Mouse (Mus musculus) gastrocnemius, postnatal 25 days (tissue): ENCODE results near the gene Hipk1. TPM values are rescaled to one million over a fixed set of nuclear protein-coding genes. Genes with fewer than 3 reads are reported as not detected.
A peak's percentile ranks its signal among the peaks of the same experiment; 100 is the strongest.
"Not testable (repeated sequence)": the region's sequence is repeated elsewhere in the genome, so short reads cannot be mapped to it uniquely, and the experiment has no call there.

Experiments
- DNase-seq: peaks from one replicate; pipeline ENCODE4 v3.0.0; 2022
- total RNA-seq, 2 experiments: library from RNA; stranded (reverse); gene quantifications; 1 replicate in 1 of 2; 2 replicates in 1 of 2; pipeline ENCODE4 v1.2.3; 2021

Hipk1 gene
- total RNA-seq, 2 experiments from 2014 or later = 53.5 to 56.8 TPM

DNA sequence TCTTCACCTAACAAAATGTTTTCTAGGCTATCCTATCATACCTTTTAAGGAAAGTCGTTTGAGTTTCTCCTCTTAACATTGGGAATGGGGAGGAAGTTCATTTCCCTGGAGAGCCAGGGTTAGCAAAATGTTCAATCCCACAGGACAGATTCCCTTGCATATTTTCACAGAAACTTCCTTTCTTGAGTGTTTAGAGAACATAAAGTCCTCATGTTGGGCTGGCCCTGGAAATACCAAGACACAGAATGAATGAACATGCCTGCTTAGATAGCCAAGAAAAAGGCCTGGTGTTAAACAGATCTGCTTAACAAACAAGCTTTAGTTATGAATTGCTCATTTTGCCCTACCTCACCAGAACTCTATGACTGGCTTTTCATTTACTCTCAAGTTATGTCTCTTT, 1.2 kb upstream of the Hipk1 start:
- DNase-seq = peak; percentile 20

DNA sequence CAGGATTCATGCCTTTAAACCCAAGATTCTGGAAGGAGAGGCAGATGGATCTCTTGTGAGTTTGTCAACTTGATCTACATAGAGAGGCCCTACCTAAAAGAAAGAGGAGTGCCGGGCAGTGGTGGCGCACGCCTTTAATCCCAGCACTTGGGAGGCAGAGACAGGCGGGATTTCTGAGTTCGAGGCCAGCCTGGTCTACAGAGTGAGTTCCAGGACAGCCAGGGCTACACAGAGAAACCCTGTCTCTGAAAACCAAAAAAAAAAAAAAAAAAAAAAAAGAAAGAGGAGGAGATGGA, 696 bp upstream of the Hipk1 start:
- DNase-seq = not testable (repeated sequence)

- no peak for DNase-seq
Measured at GRCm38 (mm10) chr3:103790346-103791145, 817 bp downstream of the Hipk1 start.

DNA sequence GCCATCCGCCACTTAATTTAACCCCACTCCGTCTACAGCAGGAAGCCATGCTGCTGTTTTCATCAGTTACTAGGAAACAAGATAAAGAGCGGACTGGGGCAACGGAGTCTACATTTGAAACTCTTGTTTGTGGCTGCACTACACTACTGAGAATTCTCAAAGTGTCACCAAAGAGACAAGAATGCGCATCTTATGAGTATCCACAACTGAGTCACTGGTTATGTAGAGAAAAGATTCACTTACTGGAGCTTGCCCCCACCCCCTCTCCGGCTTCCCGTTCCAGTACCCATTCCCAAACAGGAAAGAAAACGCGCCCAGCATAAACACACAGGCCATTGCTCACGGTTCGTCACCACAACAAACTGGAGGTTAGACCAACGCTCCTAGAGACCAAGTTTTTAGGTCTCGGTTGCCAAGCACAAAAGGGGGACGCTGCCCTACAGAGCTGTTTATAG, 1.4 kb downstream of the Hipk1 start:
- DNase-seq = peak; percentile 21

DNA sequence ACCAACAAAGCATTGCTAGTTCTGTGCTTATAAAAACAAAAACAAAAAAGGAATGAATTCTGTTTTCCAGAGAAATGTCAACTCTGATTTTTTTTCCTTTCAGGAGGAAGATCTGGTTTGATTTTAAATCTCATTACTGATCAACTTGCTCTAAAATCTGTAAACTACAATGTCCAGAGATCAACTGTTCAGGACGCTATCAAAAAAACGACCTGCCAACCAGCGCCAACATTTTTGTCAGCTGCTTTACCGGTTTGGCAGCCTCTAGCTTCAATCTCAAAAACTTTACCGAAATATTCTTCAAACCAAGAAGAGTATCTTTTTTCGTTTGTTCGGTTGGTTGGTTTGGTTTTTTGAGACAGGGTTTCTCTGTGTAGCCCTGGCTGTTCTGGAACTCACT, 2.3 kb downstream of the Hipk1 start:
- no peak for DNase-seq

DNA sequence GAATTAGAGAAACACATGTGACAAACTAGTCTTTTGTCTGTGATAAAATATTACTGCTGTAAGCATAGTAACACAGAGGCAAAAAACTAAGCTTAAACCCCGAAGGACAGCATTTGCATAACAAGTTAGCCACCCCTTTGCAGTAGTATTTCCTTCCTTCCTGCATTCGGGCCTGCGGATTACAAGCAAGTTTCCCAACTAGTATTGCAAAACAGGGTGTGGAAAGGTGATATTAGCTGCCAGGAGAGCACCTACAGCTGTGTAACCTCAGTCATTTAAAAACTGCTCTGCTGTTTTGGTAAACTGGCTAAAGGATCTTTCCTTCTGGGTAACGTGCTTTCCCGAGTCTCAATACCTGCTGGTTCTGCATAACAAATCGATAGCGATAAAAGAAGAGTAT, 4.1 kb downstream of the Hipk1 start:
- no peak for DNase-seq

GRCm38 (mm10) chr3:103782844-103783609, 8.3 kb downstream of the Hipk1 start:
- DNase-seq = no peak

DNA sequence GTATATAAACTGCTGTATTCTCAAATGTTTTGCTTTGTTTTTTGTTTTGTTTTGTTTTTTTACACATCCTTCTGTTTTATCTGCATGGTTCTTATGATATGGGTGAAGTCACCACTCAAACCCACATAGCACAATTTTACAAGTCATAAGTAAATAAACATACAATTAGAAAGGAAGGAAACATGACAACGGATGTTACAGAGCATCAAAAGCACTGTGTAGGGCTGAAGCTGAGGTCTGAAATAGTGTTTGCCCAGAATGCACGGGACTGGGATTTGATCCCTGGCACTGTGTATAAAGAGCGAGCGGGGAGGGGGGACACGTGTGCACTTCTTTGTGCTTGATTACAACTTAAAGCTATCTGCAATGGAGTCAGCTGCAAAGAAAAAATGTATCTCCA, 10.6 kb downstream of the Hipk1 start:
- no peak for DNase-seq

- no peak for DNase-seq
Measured at GRCm38 (mm10) chr3:103780271-103780670, 11.1 kb downstream of the Hipk1 start.

DNA sequence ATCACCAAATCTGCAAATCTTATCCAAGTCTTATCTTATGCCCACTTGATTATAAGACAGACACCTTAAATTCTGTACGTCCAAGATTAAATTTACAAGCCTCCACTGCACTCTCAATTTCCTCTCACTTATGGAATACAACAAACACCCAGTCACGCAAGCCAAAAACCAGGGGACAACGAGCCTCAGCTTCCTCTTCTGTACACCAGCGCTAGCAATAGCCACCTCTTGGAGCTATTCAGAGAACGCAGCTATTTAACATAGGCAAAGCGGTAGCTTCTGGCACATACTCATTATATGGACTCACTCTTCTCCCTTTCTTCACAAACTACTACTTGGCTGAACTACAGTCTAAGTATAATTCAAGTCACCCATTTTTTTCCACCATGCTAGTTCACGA, 12.2 kb downstream of the Hipk1 start:
- DNase-seq = no peak

DNA sequence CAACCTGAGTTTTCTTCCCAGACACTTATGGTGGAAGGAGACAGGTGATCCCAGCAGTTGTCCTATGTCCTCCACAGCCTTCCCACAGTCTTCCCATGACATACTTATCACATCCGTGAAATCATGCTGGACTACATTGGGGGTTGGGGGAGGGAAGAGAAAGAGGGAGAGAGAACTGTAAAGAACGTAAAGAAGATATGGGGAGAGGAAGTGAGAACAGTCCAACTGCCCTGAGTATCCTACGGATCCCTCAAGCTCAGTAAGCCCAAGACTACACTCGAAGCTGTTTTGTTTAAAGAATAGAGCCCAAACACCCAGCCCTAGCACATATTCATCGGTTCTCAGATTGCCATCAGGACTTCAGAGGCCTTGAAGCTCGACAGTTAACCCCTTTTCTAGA, 12.7 kb downstream of the Hipk1 start:
- DNase-seq = no peak

GRCm38 (mm10) chr3:103777940-103778339, 13.4 kb downstream of the Hipk1 start:
- no peak for DNase-seq

DNA sequence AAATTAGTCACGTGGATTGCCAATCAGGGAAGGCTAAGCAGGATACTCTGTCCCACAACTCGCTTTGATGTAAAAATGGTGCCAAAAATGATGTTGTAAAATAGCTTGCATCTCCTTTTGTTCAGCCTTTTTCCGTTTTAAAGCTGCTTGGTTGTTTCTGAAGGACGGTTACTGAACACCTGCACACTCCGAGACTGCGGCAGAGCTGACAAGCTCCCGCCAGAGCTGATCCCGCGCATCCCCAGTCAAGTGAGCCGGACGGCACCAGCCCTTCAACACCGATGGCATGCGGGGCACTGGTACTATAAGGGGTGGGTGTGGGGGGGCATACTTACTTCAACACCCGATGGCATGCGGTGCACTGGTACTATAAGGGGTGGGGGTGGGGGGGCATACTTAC, 17.4 kb downstream of the Hipk1 start:
- DNase-seq = no peak

GRCm38 (mm10) chr3:103773508-103773907, 17.9 kb downstream of the Hipk1 start:
- no peak for DNase-seq

DNA sequence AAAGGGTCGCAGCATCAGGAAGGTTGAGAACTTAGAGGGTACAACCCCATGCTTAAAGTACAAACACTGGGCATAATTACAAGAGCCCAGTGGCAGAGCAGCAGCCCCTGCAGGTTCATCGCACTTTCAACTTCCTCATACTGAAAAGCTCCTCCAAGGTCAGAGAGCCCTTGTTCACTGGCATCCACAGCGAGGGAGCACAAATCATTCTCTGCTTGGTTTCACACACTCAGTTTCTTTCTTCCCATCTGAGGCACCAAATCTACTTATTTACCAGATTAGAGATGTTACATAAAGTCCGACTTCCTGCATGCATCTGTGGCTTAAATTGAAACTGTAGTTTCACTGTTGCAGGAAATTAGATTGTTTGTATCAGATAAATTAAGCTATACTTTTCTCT, 18.5 kb downstream of the Hipk1 start:
- no peak for DNase-seq

DNA sequence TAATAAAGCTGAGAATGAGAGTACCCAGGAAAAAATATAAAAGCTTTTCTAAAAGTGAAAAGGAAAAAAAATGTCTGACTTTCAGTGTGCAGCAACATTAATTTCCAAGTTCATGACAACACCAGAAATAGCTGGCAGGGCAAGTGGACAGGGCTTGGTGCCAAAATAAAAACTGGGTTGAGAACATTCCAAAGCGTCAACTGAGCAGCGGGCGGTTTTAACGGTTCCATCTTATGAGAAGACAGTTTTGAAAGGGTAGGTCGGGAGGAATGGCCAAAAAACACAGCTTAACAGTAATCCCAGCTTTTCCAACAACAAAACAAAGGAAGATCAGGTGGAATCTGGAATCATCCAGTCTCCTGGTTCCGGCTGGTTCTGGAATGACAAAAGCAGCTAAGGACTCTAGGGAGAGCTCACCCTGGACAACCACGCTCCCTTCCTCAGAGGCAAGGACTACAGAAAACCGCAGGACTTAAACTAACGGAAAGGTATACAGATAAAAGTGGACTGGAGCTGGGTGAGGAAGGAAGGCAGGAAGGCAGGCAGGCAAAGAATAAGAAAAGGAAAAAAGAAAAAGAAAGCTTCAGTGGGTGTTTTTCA, 19.7 kb downstream of the Hipk1 start:
- peak; percentile 72 for DNase-seq

DNA sequence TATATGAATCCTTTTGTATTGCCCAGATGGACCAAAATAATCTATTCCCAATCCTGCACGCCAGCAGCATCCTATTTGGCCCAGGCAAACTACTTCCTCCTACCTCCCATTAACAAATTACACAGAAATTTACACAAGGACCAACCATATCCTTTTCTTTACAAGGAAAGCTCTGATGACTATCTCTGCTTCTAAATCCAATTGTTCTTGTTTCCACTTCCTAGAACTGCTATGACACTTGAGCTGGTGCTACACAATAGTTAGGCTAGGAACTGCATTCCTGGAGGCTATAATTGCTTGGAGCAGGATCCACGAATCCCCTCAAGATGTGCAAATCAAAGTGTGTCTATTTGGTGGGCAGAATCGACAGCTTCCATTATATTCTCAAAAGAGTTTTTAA, 24.6 kb downstream of the Hipk1 start:
- no peak for DNase-seq

DNA sequence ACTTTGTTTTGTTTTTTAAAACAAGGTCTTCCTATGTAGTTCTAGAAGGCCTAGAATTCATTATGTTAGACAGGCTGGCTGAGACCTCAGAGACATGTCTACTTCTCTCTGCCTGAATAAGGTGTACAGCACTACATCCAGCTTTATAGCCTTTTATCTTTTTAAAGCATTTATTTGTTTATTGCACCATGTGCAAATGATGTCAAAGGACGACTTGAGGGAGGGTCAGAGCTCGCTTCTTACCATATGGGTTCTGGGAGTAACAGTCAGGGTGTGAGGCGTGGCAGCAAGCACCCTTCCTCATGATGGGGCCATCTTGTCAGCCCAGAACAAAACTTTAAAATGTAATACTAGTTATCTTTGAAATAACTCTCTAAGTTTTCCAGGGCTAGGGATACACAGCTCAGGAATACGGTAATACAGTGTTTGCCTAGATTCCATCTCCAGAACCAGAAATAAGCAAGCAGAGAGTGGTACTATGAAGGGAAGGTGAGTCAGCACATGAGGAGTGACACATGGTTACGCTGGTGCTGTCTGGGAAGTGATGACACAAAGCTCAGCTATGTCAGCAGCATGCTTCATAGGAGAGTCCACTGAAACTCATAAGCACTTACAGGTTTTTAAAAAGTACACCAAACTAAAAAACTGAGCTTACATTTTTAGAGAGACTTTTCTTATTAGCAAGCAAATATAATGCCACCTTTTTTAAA, 31.9 kb downstream of the Hipk1 start:
- no peak for DNase-seq

- DNase-seq = no peak
Measured at GRCm38 (mm10) chr3:103758456-103758855, 32.9 kb downstream of the Hipk1 start.

GRCm38 (mm10) chr3:103756920-103757319, 34.4 kb downstream of the Hipk1 start:
- DNase-seq = no peak

DNA sequence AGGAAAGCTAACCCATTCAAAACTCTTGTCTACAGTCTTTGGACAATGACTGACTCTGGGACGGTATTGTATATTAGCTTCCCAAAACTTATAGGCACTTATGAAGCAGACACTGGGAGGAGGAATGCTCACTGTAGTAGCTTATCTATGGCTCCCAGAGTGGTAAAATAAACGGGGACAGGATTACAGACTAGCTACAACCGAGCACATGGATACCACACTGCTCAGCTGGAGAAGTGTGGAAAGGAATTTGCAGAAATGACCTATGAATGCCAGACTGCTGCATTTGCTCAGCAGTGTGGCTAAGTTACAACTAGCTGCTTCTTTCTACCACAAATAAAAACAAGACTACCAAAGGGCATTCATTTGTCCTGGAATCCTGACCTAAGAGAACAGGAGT, 36.0 kb downstream of the Hipk1 start:
- DNase-seq = no peak

- DNase-seq = no peak
Measured at GRCm38 (mm10) chr3:103751558-103751957, 39.8 kb downstream of the Hipk1 start.

DNA sequence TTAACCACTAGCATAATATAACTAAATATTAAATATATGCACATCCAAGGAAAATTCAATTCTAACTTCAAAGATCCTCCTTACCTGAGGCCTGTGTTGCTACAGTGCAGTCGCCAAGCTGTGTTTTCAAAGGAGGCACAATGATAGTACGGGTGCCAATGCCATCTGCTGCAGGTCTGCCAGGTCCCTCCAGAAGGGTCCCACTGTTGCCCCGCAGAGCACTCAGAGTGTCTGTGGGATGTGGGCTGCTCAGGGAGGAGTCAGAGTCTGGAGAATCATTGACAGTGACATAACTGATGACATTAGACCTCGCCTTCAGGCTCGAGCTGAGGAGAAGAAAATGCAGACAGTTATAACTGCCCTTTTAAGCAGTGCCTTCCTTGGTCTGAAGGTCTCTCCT, 44.7 kb downstream of the Hipk1 start:
- DNase-seq = no peak
